Mouse (Mus musculus) forebrain, postnatal 0 days (tissue): ENCODE measurements around the gene Aco2. TPM values are rescaled to one million over a fixed set of nuclear protein-coding genes. Genes with fewer than 3 reads are reported as not detected.
A peak's percentile ranks its signal among the peaks of the same experiment; 100 is the strongest.

Experiments used
- ATAC-seq: fragments of 200-750 bp; cut with Nextera tagmentation; 2 replicates; pipeline ENCODE4 v1.8.0; 2017; ENCODE audit warnings: mild to moderate bottlenecking, moderate library complexity
- DNase-seq: peaks from one replicate; pipeline ENCODE4 v3.0.0-alpha.2; 2015
- H3K27ac ChIP-seq: fragments of 300-500 bp; sonication (generic); 2 replicates; pipeline ENCODE4 v1.5.1; 2014; ENCODE audit warnings: low read depth, mild to moderate bottlenecking, antibody characterized with exemption, low read length, moderate library complexity, mixed read lengths
- H3K27me3 ChIP-seq: fragments of 300-500 bp; sonication (generic); 2 replicates; pipeline ENCODE4 v1.6.1; 2014; ENCODE audit warnings: mild to moderate bottlenecking, low read length, mixed read lengths; ENCODE audit not compliant: insufficient read depth
- H3K36me3 ChIP-seq: fragments of 300-500 bp; sonication (generic); 2 replicates; pipeline ENCODE4 v1.6.1; 2014; ENCODE audit warnings: mild to moderate bottlenecking, moderate library complexity; ENCODE audit not compliant: insufficient read depth
- H3K4me1 ChIP-seq: fragments of 300-500 bp; sonication (generic); 2 replicates; pipeline ENCODE4 v1.6.1; 2014; ENCODE audit warnings: antibody characterized with exemption; ENCODE audit not compliant: insufficient read depth
- H3K4me2 ChIP-seq: fragments of 300-500 bp; sonication (generic); 2 replicates; pipeline ENCODE4 v1.6.1; 2014; ENCODE audit warnings: low read depth, mild to moderate bottlenecking, moderate library complexity
- H3K4me3 ChIP-seq: fragments of 300-500 bp; sonication (generic); 2 replicates; pipeline ENCODE4 v1.5.1; 2014; ENCODE audit warnings: low read depth, low read length, mixed read lengths
- H3K9ac ChIP-seq: fragments of 300-500 bp; sonication (generic); 2 replicates; pipeline ENCODE4 v1.6.1; 2014; ENCODE audit warnings: mild to moderate bottlenecking
- H3K9me3 ChIP-seq: fragments of 300-500 bp; sonication (generic); 2 replicates; pipeline ENCODE4 v1.6.1; 2016; ENCODE audit warnings: low read length
- CTCF ChIP-seq: sonication (generic); IDR thresholded peaks from 2 replicates; pipeline ENCODE4 v1.5.1; 2016; ENCODE audit warnings: antibody characterized with exemption, control low read depth, low read depth
- WGBS: fragments of 180-500 bp; shearing (Covaris S2); extraction: QIAGEN DNeasy Blood & Tissue Kit; methylation state at CpG from one replicate; pipeline ENCODE4 v1.1.7; 2014; 5-methylcytosine and 5-hydroxymethylcytosine counted together
- polyA plus RNA-seq: library from polyadenylated mRNA; unstranded; fragments of >200 nt; fragmentation: Nextera tagmentation; extraction: Ambion mirVana; gene quantifications from 2 replicates; pipeline ENCODE4 v1.2.1, GENCODE M21; 2015
- total RNA-seq: library from RNA; depleted of rRNA; stranded (reverse); fragments of >200 nt; gene quantifications from 2 replicates; pipeline ENCODE4 v1.2.3, GENCODE M21; 2014

Aco2 gene
- total and polyA plus RNA-seq, 2 experiments from 2014 or later = 251 to 357 TPM

- Histone ChIP-seq H3K9me3 (no peaks in the 10 kb centered on the region), H3K36me3 (peaks cover 72% of the 10 kb centered on the region), H3K27ac (no peak overlapping the region), H3K4me2 (no peak overlapping the region), H3K4me3 (no peak overlapping the region), H3K9ac (no peak overlapping the region), H3K27me3 (no peaks in the 10 kb centered on the region), H3K4me1 (no peaks in the 10 kb centered on the region)
- ATAC-seq (no peak), DNase-seq (no peak)
- WGBS = 78% methylated on average over 11 of the region's 11 CpGs
- TF ChIP-seq CTCF = no peak
These were observed 77.5 kb downstream of the Aco2 start for GRCm38 (mm10) chr15:81949476-81950131.

DNA sequence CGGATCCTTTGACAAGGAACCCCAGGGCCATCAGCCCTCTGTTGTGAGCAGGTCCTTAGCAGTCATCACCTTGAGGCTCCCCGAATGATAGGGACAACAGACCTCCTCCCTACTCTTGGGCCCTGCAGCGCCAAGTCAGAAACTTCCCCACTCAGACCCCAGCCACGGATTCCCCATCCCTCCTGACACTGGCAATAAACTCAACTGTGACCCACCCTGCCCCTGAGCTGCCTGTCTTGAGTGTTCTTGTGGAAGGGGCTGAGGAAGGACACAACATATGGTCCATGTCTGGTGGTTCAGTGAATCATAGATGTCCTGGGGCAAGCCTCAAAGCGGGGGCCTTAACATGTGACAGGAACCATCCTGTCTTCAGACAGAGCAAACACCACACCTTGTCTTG is 78.6 kb downstream of the Aco2 start:
- no peak for TF ChIP-seq CTCF
- WGBS = 87% methylated on average over 5 of the region's 5 CpGs
- ATAC-seq = no peak
- Histone ChIP-seq H3K4me2 (no peak overlapping the region), H3K27ac (no peak overlapping the region), H3K36me3 (peaks cover 83% of the 10 kb centered on the region), H3K9me3 (no peaks in the 10 kb centered on the region), H3K9ac (no peak overlapping the region), H3K4me1 (no peaks in the 10 kb centered on the region), H3K27me3 (no peaks in the 10 kb centered on the region), H3K4me3 (no peak overlapping the region)
- DNase-seq = no peak

DNA sequence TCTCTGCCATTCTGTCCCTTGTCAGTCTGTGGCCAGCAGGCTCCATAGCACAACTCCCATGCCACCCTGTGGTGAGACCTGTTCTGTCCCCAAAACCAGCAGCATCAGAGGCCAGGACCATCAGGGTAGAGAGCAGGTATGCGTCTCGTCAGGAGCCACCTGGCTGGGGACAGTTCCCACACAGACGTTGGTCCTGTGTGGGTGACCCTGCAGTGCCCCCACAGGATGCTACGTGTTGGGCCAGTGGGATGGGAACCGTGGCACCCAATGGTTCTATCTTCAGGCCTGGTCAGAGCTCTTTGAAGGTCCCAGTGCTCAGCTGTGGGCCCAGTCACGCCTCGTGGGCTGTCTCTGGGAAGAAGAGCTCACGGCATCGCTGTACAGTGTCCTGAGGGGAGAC is 79.0 kb downstream of the Aco2 start:
- TF ChIP-seq CTCF = no peak
- no peak overlapping the region for H3K4me2 ChIP-seq
- no peak for DNase-seq
- no peaks in the 10 kb centered on the region for H3K9me3 ChIP-seq
- 90% methylated on average over 9 of the region's 9 CpGs for WGBS
- H3K9ac ChIP-seq = no peak overlapping the region
- peaks cover 85% of the 10 kb centered on the region for H3K36me3 ChIP-seq
- no peaks in the 10 kb centered on the region for H3K4me1 ChIP-seq
- no peak overlapping the region for H3K27ac ChIP-seq
- H3K27me3 ChIP-seq = no peaks in the 10 kb centered on the region
- no peak overlapping the region for H3K4me3 ChIP-seq
- ATAC-seq = no peak

DNA sequence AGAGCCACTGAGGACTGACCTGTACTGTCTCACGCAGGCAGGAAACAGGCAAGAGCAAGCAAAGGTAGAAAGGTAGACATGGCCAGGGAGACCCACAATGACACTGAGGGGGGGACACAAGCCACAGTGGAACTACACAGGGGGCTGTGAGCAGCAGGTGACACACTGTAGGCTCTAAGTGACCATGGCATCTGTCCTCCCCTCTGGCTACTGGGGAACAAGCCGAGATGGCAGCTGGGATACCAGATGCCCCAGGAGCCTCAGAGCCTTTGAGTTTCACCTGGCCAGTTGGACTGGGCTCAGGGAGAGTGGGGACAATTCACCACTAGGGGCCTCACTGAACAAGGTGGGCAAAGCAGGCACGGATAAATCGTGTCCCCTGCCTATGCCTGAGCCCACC is 80.2 kb downstream of the Aco2 start:
- no peak overlapping the region for H3K9ac ChIP-seq
- WGBS = 81% methylated on average over 4 of the region's 4 CpGs
- H3K9me3 ChIP-seq = no peaks in the 10 kb centered on the region
- H3K4me1 ChIP-seq = no peaks in the 10 kb centered on the region
- H3K4me3 ChIP-seq = no peak overlapping the region
- ATAC-seq = no peak
- no peak overlapping the region for H3K4me2 ChIP-seq
- no peaks in the 10 kb centered on the region for H3K27me3 ChIP-seq
- peak; percentile 30 for TF ChIP-seq CTCF
- H3K27ac ChIP-seq = no peak overlapping the region
- H3K36me3 ChIP-seq = peaks cover 76% of the 10 kb centered on the region
- DNase-seq = no peak

DNA sequence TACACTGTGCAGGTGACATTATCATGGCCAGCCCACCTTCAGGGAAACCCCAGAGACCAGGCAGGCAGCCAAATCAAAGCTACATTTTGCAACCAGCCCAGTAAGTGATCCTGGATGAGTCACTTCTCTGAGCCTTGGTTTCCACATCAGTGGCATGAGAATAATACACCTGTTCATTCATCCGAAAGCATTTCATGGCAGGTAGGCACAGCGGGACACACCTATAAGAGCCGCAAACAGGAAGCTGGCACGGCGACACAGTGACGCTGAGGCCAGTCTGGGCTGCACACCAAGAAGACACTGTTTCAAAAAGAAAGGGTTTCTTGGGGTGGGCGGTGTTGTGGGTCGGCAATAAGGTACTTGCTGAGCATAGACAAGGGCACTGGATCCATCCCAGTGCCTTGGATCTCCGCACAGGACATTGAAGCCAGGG is 82.1 kb downstream of the Aco2 start:
- 95% methylated on average over 9 of the region's 9 CpGs for WGBS
- no peak for ATAC-seq

GRCm38 (mm10) chr15:81954716-81955115 is 82.6 kb downstream of the Aco2 start:
- ATAC-seq (no peak), DNase-seq (no peak)
- Histone ChIP-seq H3K4me1 (0 out of 2 replicates have a peak, but pooled peaks cover 3% of the 10 kb centered on the region), H3K27ac (no peak overlapping the region), H3K36me3 (peaks cover 54% of the 10 kb centered on the region), H3K9me3 (no peaks in the 10 kb centered on the region), H3K27me3 (no peaks in the 10 kb centered on the region), H3K9ac (no peak overlapping the region), H3K4me2 (no peak overlapping the region), H3K4me3 (no peak overlapping the region)
- 92% methylated on average over 6 of the region's 6 CpGs for WGBS
- TF ChIP-seq CTCF = 0 out of 2 replicates have a peak, but pooled peaks have one; percentile 5

More for the DNA sequence above, 82.1 kb downstream of the Aco2 start:
- no peaks in the 10 kb centered on the region for H3K27me3 ChIP-seq
- 0 out of 2 replicates have a peak, but pooled peaks cover 3% of the 10 kb centered on the region for H3K4me1 ChIP-seq
- H3K9ac ChIP-seq = no peak overlapping the region
- DNase-seq = no peak
- H3K27ac ChIP-seq = no peak overlapping the region
- no peak for TF ChIP-seq CTCF
- H3K36me3 ChIP-seq = peaks cover 59% of the 10 kb centered on the region
- no peaks in the 10 kb centered on the region for H3K9me3 ChIP-seq
- H3K4me2 ChIP-seq = no peak overlapping the region
- no peak overlapping the region for H3K4me3 ChIP-seq

- H3K4me2 ChIP-seq = no peak overlapping the region
- no peak overlapping the region for H3K27ac ChIP-seq
- H3K4me1 ChIP-seq = 0 out of 2 replicates have a peak, but pooled peaks cover 3% of the 10 kb centered on the region
- ATAC-seq (no peak), DNase-seq (no peak)
- 90% methylated on average over 15 of the region's 15 CpGs for WGBS
- H3K36me3 ChIP-seq = peaks cover 47% of the 10 kb centered on the region
- no peak overlapping the region for H3K9ac ChIP-seq
- H3K27me3 ChIP-seq = no peaks in the 10 kb centered on the region
- H3K4me3 ChIP-seq = no peak overlapping the region
- TF ChIP-seq CTCF = no peak
- H3K9me3 ChIP-seq = no peaks in the 10 kb centered on the region
These were observed 83.3 kb downstream of the Aco2 start for GRCm38 (mm10) chr15:81955414-81955813.
